Mouse (Mus musculus): ENCODE measurements around the gene Abcb6.

DNA sequence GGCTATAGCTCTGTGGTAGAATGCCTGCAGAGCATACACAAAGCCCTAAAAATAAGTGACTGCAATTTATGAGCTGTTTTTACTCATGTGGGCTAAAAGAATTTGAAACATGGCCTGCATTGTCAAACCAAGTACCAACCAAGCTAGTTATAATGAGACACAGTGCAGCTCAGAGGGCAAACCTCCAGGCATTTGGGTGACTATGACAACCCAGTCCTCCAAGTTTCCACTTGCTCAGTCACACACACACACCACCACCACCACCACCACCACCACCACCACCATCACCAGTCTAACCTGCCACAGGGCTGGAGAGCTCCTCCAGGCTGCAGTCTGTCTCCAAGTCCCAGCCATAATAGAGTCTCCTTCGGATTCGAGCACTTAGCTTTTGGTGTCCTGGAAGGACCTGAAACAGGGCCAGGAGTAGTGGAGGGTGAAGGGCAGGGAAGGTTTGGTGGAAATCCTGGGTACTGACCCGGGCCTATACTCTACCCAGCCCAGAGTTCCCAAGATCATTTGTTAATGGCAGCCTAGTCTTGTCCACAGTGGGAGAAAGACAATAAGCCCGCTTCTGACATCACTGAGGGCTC lies 39.5 kb downstream of the Abcb6 start:
- no peak for TF ChIP-seq CTCF (IDR thresholded peaks at IDR 0.05)
- no peak for TF ChIP-seq POLR2A (IDR thresholded peaks at IDR 0.05; ENCODE audit: insufficient read depth, low read depth, low read length)
- no peak for TF ChIP-seq EP300 (IDR thresholded peaks at IDR 0.05; ENCODE audit: insufficient read depth, low read depth, low read length)
